Mouse (Mus musculus): ENCODE measurements around the gene Fbxo36. TPM values are rescaled to one million over a fixed set of nuclear protein-coding genes. Genes with fewer than 3 reads are reported as not detected.

The Fbxo36 gene
- polyA plus RNA-seq, 1 experiment from 2014 or later = 10.2 TPM

DNA sequence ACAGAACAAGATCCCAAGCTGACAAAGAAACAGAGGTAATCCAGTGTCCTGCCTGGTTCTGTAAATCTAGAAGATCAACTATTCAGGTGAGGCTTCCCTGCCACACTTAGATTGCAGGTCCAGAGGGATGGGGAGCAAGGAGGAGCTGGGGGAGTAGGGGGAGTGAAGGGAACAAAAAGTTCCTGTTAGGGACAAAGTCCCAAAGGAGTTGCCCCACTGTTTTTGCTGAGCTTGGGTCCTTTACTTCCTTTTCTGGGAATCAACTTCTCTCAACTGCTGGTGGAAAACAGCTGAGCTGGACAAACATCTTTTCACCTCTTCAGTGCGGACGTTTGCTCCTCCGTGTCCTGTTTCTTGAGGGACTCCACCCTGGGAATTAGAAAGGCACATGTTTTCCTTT is 106.3 kb downstream of the Fbxo36 start:
- Histone ChIP-seq H3K36me3 (ENCODE audit: control insufficient read depth, insufficient read depth, low read length) (no peaks in the 10 kb centered on the region), H3K4me1 (replicated peaks; ENCODE audit: control insufficient read depth, insufficient read depth) (no peaks in the 10 kb centered on the region), H3K4me2 (replicated peaks; ENCODE audit: low read depth) (no peak overlapping the region), H3K9ac (ENCODE audit: low read length) (no peak overlapping the region), H3K27ac (replicated peaks) (no peak overlapping the region), H3K4me3 (ENCODE audit: low read depth, low read length) (no peak overlapping the region), H3K9me3 (ENCODE audit: control insufficient read depth, low read length) (no peaks in the 10 kb centered on the region), H3K27me3 (ENCODE audit: control insufficient read depth, insufficient read depth, low read length) (no peaks in the 10 kb centered on the region)
- no peak for TF ChIP-seq CTCF (IDR thresholded peaks at IDR 0.05; ENCODE audit: low read depth)
- no peak for TF ChIP-seq EP300 (optimal IDR thresholded peaks at IDR 0.05)
- DNase-seq (ENCODE audit: low spot score) (no peak), ATAC-seq (ENCODE audit: low FRiP score, low TSS enrichment) (no peak)
- WGBS = 60% methylated on average over 3 of the region's 3 CpGs

- ATAC-seq (ENCODE audit: low FRiP score, low TSS enrichment) (no peak), DNase-seq (ENCODE audit: low spot score) (no peak)
- no peak overlapping the region for H3K4me3 ChIP-seq (ENCODE audit: low read depth, low read length)
- H3K9ac ChIP-seq (ENCODE audit: low read length) = no peak overlapping the region
- TF ChIP-seq EP300 (optimal IDR thresholded peaks at IDR 0.05) (no peak), CTCF (IDR thresholded peaks at IDR 0.05; ENCODE audit: low read depth) (no peak)
- no peaks in the 10 kb centered on the region for H3K9me3 ChIP-seq (ENCODE audit: control insufficient read depth, low read length)
- no peak overlapping the region for H3K4me2 ChIP-seq (replicated peaks; ENCODE audit: low read depth)
- H3K36me3 ChIP-seq (ENCODE audit: control insufficient read depth, insufficient read depth, low read length) = no peaks in the 10 kb centered on the region
- no peak overlapping the region for H3K27ac ChIP-seq (replicated peaks)
- no peaks in the 10 kb centered on the region for H3K4me1 ChIP-seq (replicated peaks; ENCODE audit: control insufficient read depth, insufficient read depth)
- WGBS = 68% methylated on average over 2 of the region's 2 CpGs
- no peaks in the 10 kb centered on the region for H3K27me3 ChIP-seq (ENCODE audit: control insufficient read depth, insufficient read depth, low read length)
Measured at GRCm38 (mm10) chr1:84947390-84947789, 107.7 kb downstream of the Fbxo36 start.

Other genes with a start within 250 kb of the Fbxo36 start
- gene Dner, start 143.6 kb upstream of the Fbxo36 start, polyA plus RNA-seq (2015; fragmentation: Nextera tagmentation; extraction: Ambion mirVana) = 2.7 and 2.9 TPM in 2 replicates
- gene Trip12, start 675 bp downstream of the Fbxo36 start, polyA plus RNA-seq (2015; fragmentation: Nextera tagmentation; extraction: Ambion mirVana) = 26.0 and 26.9 TPM in 2 replicates
- 0.11 and 0.18 TPM in 2 replicates for gene Slc16a14, start 95.3 kb downstream of the Fbxo36 start, polyA plus RNA-seq (2015; fragmentation: Nextera tagmentation; extraction: Ambion mirVana)